In the genomic region with DNA sequence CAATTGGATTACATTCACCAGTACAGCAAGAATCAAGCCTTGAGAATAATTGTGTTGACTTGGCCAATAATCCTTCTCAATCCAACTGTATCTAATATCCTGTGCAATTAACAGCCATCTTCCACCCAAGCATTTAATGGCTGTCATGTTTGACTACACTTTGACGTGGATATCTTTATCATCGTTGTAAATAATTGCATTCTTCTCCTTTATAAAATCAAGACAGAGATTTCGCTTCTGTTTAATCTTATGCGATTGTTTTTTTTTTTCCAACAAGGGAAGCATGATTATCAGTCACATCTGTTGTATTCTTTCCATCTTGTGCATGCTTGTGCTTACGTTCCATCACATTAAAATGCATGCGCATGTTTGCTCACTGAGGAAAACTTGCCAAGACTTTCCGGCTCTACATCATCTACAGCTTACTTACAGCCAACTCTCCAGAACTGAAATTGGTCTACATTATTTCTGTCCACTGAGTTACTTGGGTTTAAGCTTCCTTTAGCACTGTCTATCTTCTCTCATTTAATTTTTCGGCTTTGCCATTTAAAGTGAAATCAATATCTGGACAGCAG, we compare ENCODE assay signal across 20 mouse cellular contexts.
DNase-seq lines count a peak whose midpoint lies in the region; ATAC-seq and TF ChIP-seq lines count a peak whose summit lies in the region.
"Had no signal": no experiment of that assay in that cellular context is flagged by ENCODE, and none has a peak within 500 bp of the region (broad histone marks: within the 10 kb centered on the region; RNA-seq: fewer than 3 reads in every experiment).

No protein-coding gene starts in this region.

- TF ChIP-seq CTCF in left cerebral cortex, adult 2 months (IDR thresholded peaks at IDR 0.05) = no peak

- intact Hi-C loops in left cerebral cortex, adult 2 months (cut with DNase I) = loop anchor here (5.0 kb wide), 1 partner anchor 714 kb away; no protein-coding TSS in a partner anchor

- no peak overlapping the region for H3K9ac ChIP-seq in forebrain, embryonic 14.5 days (ENCODE audit: low read length)
- H3K9ac ChIP-seq in midbrain, embryonic 14.5 days (replicated peaks; ENCODE audit: low read length) = no peak overlapping the region
- no peak overlapping the region for H3K9ac ChIP-seq in midbrain, embryonic 15.5 days
- H3K9ac ChIP-seq in liver, embryonic 12.5 days = no peak overlapping the region
- H3K9ac ChIP-seq: embryonic facial prominence, embryonic 12.5 days; forebrain, embryonic 13.5 days; heart, embryonic 12.5 days; hindbrain, embryonic 15.5 days had no signal

- no peaks in the 10 kb centered on the region for H3K36me3 ChIP-seq in forebrain, embryonic 14.5 days (ENCODE audit: control insufficient read depth, insufficient read depth, low read length)
- H3K36me3 ChIP-seq in forebrain, embryonic 10.5 days (replicated peaks) = no peaks in the 10 kb centered on the region
- no peaks in the 10 kb centered on the region for H3K36me3 ChIP-seq in midbrain, embryonic 14.5 days (ENCODE audit: control insufficient read depth, insufficient read depth, low read length)
- H3K36me3 ChIP-seq in midbrain, embryonic 15.5 days (replicated peaks) = no peaks in the 10 kb centered on the region
- H3K36me3 ChIP-seq in liver, embryonic 12.5 days = no peaks in the 10 kb centered on the region
- H3K36me3 ChIP-seq: embryonic facial prominence, embryonic 12.5 days; heart, embryonic 12.5 days; hindbrain, embryonic 10.5 days; hindbrain, embryonic 15.5 days had no signal

- H3K27me3 ChIP-seq in forebrain, embryonic 14.5 days (replicated peaks; ENCODE audit: control insufficient read depth, insufficient read depth, low read length) = no peaks in the 10 kb centered on the region
- H3K27me3 ChIP-seq in forebrain, embryonic 10.5 days (ENCODE audit: poor library complexity, severe bottlenecking) = no peaks in the 10 kb centered on the region
- no peaks in the 10 kb centered on the region for H3K27me3 ChIP-seq in midbrain, embryonic 14.5 days (ENCODE audit: control insufficient read depth, insufficient read depth, low read length)
- no peaks in the 10 kb centered on the region for H3K27me3 ChIP-seq in midbrain, embryonic 15.5 days (replicated peaks)
- H3K27me3 ChIP-seq in liver, embryonic 12.5 days (replicated peaks) = no peaks in the 10 kb centered on the region
- H3K27me3 ChIP-seq: embryonic facial prominence, embryonic 12.5 days; forebrain, embryonic 13.5 days; heart, embryonic 12.5 days; hindbrain, embryonic 15.5 days had no signal

- no peak for ATAC-seq in forebrain, embryonic 14.5 days
- no peak for ATAC-seq in midbrain, embryonic 14.5 days (ENCODE audit: low FRiP score, low TSS enrichment)
- ATAC-seq in midbrain, embryonic 15.5 days (replicated peaks) = no peak
- no peak for ATAC-seq in liver, embryonic 12.5 days
- ATAC-seq: activated CD4-positive, CD25-positive, alpha-beta regulatory T cell, adult 4 months; forebrain, embryonic 13.5 days; inflammation-experienced regulatory T-cells, adult 6 months; Patski had no signal

- no peak overlapping the region for H3K27ac ChIP-seq in forebrain, embryonic 14.5 days (ENCODE audit: low read depth, low read length)
- no peak overlapping the region for H3K27ac ChIP-seq in forebrain, embryonic 10.5 days
- no peak overlapping the region for H3K27ac ChIP-seq in midbrain, embryonic 14.5 days (replicated peaks; ENCODE audit: low read depth, low read length)
- H3K27ac ChIP-seq in midbrain, embryonic 15.5 days = no peak overlapping the region
- H3K27ac ChIP-seq in left cerebral cortex, adult 2 months = no peak overlapping the region
- H3K27ac ChIP-seq in liver, embryonic 12.5 days = no peak overlapping the region
- H3K27ac ChIP-seq: embryonic facial prominence, embryonic 12.5 days; forebrain, embryonic 13.5 days; hindbrain, embryonic 10.5 days; hindbrain, embryonic 15.5 days had no signal

- peak; percentile 32 for DNase-seq in forebrain, embryonic 14.5 days (ENCODE audit: low spot score)
- no peak for DNase-seq in forebrain, embryonic 10.5 days (ENCODE audit: extremely low spot score, low spot score)
- peak; percentile 8 for DNase-seq in midbrain, embryonic 14.5 days
- peak; percentile 68 for DNase-seq in retina, embryonic 14.5 days (ENCODE audit: low spot score)
- DNase-seq in left cerebral cortex, adult 2 months (ENCODE audit: extremely low spot score in 1 of 2, low spot score in 2 of 2) = no peak
- DNase-seq: adrenal gland, postnatal 14 days; cerebellum, adult 8-10 months; cerebellum, postnatal 14 days; embryo, embryonic 11 days; gastrocnemius, postnatal 10 days had no signal

- no peak overlapping the region for H3K4me2 ChIP-seq in forebrain, embryonic 14.5 days (ENCODE audit: low read length)
- H3K4me2 ChIP-seq in midbrain, embryonic 14.5 days (ENCODE audit: low read length) = no peak overlapping the region
- H3K4me2 ChIP-seq in midbrain, embryonic 15.5 days = no peak overlapping the region
- H3K4me2 ChIP-seq in liver, embryonic 12.5 days = no peak overlapping the region
- H3K4me2 ChIP-seq: embryonic facial prominence, embryonic 12.5 days; forebrain, embryonic 13.5 days; heart, embryonic 12.5 days; hindbrain, embryonic 15.5 days had no signal

- no peak overlapping the region for H3K4me3 ChIP-seq in forebrain, embryonic 14.5 days (ENCODE audit: low read depth, low read length)
- H3K4me3 ChIP-seq in forebrain, embryonic 10.5 days = no peak overlapping the region
- no peak overlapping the region for H3K4me3 ChIP-seq in midbrain, embryonic 14.5 days (replicated peaks; ENCODE audit: low read depth, low read length)
- no peak overlapping the region for H3K4me3 ChIP-seq in midbrain, embryonic 15.5 days
- H3K4me3 ChIP-seq in left cerebral cortex, adult 2 months = no peak overlapping the region
- no peak overlapping the region for H3K4me3 ChIP-seq in liver, embryonic 12.5 days
- H3K4me3 ChIP-seq: embryonic facial prominence, embryonic 12.5 days; forebrain, embryonic 13.5 days; heart, embryonic 12.5 days; hindbrain, embryonic 10.5 days; hindbrain, embryonic 15.5 days had no signal

- no peaks in the 10 kb centered on the region for H3K9me3 ChIP-seq in forebrain, embryonic 14.5 days (replicated peaks; ENCODE audit: control insufficient read depth, low read length)
- no peaks in the 10 kb centered on the region for H3K9me3 ChIP-seq in forebrain, embryonic 10.5 days
- H3K9me3 ChIP-seq in midbrain, embryonic 14.5 days (ENCODE audit: control insufficient read depth, low read length) = no peaks in the 10 kb centered on the region
- no peaks in the 10 kb centered on the region for H3K9me3 ChIP-seq in midbrain, embryonic 15.5 days
- no peaks in the 10 kb centered on the region for H3K9me3 ChIP-seq in liver, embryonic 12.5 days (replicated peaks)
- H3K9me3 ChIP-seq: embryonic facial prominence, embryonic 12.5 days; forebrain, embryonic 13.5 days; heart, embryonic 12.5 days; hindbrain, embryonic 10.5 days; hindbrain, embryonic 15.5 days had no signal

- WGBS in forebrain, embryonic 14.5 days = 75% methylated on average over 8 of the region's 8 CpGs
- WGBS in forebrain, embryonic 10.5 days = 92% methylated on average over 8 of the region's 8 CpGs
- WGBS in midbrain, embryonic 14.5 days = 80% methylated on average over 8 of the region's 8 CpGs
- 77% methylated on average over 8 of the region's 8 CpGs for WGBS in midbrain, embryonic 15.5 days
- WGBS in liver, embryonic 12.5 days (ENCODE audit: insufficient replicate concordance) = 74% methylated on average over 8 of the region's 8 CpGs

- no peaks in the 10 kb centered on the region for H3K4me1 ChIP-seq in forebrain, embryonic 14.5 days (ENCODE audit: control insufficient read depth, insufficient read depth, low read length)
- no peaks in the 10 kb centered on the region for H3K4me1 ChIP-seq in forebrain, embryonic 10.5 days
- H3K4me1 ChIP-seq in midbrain, embryonic 14.5 days (ENCODE audit: control insufficient read depth, insufficient read depth, low read length) = no peaks in the 10 kb centered on the region
- H3K4me1 ChIP-seq in midbrain, embryonic 15.5 days = peaks cover 3% of the 10 kb centered on the region; the same call in 1 of the 2 replicates
- H3K4me1 ChIP-seq in liver, embryonic 12.5 days = no peaks in the 10 kb centered on the region
- H3K4me1 ChIP-seq: embryonic facial prominence, embryonic 12.5 days; forebrain, embryonic 13.5 days; heart, embryonic 12.5 days; hindbrain, embryonic 10.5 days had no signal

Comparison
In these comparisons a context has a peak if more than half of its experiments do, and no peak if none do; other contexts are left out.
1. DNase-seq: peak in forebrain, embryonic 14.5 days (single experiment), midbrain, embryonic 14.5 days (single experiment) and retina, embryonic 14.5 days (single experiment); none in forebrain, embryonic 10.5 days (single experiment) and left cerebral cortex, adult 2 months (0 of 2).